Mouse (Mus musculus) heart, embryonic 16.5 days (tissue): Measurements from ENCODE around the gene Avpr1b. TPM values are rescaled to one million over a fixed set of nuclear protein-coding genes. Genes with fewer than 3 reads are reported as not detected.
"Not testable (repeated sequence)": the region's sequence is repeated elsewhere in the genome, so short reads cannot be mapped to it uniquely, and the experiment has no call there.

ENCODE experiments used
- ATAC-seq: fragments of 200-750 bp; cut with Nextera tagmentation; replicated peaks from 2 replicates; pipeline ENCODE4 v1.8.0; 2017; ENCODE audit warnings: moderate number of reproducible peaks; ENCODE audit not compliant: insufficient read depth, low FRiP score; ENCODE audit errors: extremely low read depth
- H3K27ac ChIP-seq: fragments of 300-500 bp; sonication (generic); 2 replicates; pipeline ENCODE4 v1.5.1; 2014; ENCODE audit warnings: mild to moderate bottlenecking, low read length, control low read depth, moderate library complexity
- H3K27me3 ChIP-seq: fragments of 300-500 bp; sonication (generic); 2 replicates; pipeline ENCODE4 v1.6.1; 2014; ENCODE audit warnings: low read length, mixed read lengths; ENCODE audit not compliant: control insufficient read depth, insufficient read depth
- H3K36me3 ChIP-seq: fragments of 300-500 bp; sonication (generic); 2 replicates; pipeline ENCODE4 v1.6.1; 2014; ENCODE audit not compliant: control insufficient read depth, insufficient read depth
- H3K4me1 ChIP-seq: fragments of 300-500 bp; sonication (generic); 2 replicates; pipeline ENCODE4 v1.6.1; 2014; ENCODE audit warnings: low read length, mixed read lengths; ENCODE audit not compliant: control insufficient read depth, insufficient read depth
- H3K4me2 ChIP-seq: fragments of 300-500 bp; sonication (generic); 2 replicates; pipeline ENCODE4 v1.6.1; 2014; ENCODE audit warnings: low read depth, mild to moderate bottlenecking, control low read depth, low read length
- H3K4me3 ChIP-seq: fragments of 300-500 bp; sonication (generic); 2 replicates; pipeline ENCODE4 v1.5.1; 2014; ENCODE audit warnings: mild to moderate bottlenecking, control low read depth, low read length
- H3K9ac ChIP-seq: fragments of 300-500 bp; sonication (generic); 2 replicates; pipeline ENCODE4 v1.6.1; 2014; ENCODE audit warnings: low read length, control low read depth
- H3K9me3 ChIP-seq: fragments of 300-500 bp; sonication (generic); replicated peaks from 2 replicates; pipeline ENCODE4 v1.6.1; 2016; ENCODE audit warnings: low read length; ENCODE audit not compliant: control insufficient read depth
- WGBS: fragments of 180-500 bp; shearing (Covaris S2); extraction: QIAGEN DNeasy Blood & Tissue Kit; methylation state at CpG from one replicate; pipeline ENCODE4 v1.1.7; 2014; 5-methylcytosine and 5-hydroxymethylcytosine counted together
- polyA plus RNA-seq: library from polyadenylated mRNA; unstranded; fragments of >200 nt; fragmentation: Nextera tagmentation; extraction: Ambion mirVana; gene quantifications from 2 replicates; pipeline ENCODE4 v1.2.1, GENCODE M21; 2015

The Avpr1b gene
- polyA plus RNA-seq, 1 experiment from 2014 or later, result not detected

DNA sequence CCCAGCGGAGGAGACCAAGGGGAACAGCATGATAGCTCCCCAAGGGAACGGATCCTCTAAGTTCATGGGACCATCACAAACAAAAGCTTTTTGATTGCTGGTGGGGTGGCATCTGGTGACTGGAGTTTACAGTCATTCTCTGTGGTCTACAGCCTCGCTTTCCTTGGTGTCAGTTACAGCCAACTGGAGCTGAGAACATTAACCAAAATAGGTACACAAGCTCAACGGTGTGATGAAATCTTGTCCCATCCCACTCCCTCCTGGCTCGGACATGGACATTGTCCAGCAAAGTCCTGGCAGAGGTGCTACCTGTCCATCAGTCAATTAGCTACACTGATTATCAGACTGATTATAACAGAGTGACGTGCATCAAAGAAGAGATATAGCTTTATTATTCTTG is 15.6 kb downstream of the Avpr1b start:
- Histone ChIP-seq H3K9me3 (peaks cover 4% of the 10 kb centered on the region; the same call in 1 of the 2 replicates), H3K36me3 (no peaks in the 10 kb centered on the region), H3K4me1 (no peaks in the 10 kb centered on the region; the same call in 1 of the 2 replicates), H3K27me3 (no peaks in the 10 kb centered on the region), H3K4me3 (no peak overlapping the region), H3K27ac (no peak overlapping the region), H3K9ac (no peak overlapping the region), H3K4me2 (no peak overlapping the region)
- ATAC-seq, result no peak
- WGBS, result 57% methylated on average over 6 of the region's 6 CpGs

DNA sequence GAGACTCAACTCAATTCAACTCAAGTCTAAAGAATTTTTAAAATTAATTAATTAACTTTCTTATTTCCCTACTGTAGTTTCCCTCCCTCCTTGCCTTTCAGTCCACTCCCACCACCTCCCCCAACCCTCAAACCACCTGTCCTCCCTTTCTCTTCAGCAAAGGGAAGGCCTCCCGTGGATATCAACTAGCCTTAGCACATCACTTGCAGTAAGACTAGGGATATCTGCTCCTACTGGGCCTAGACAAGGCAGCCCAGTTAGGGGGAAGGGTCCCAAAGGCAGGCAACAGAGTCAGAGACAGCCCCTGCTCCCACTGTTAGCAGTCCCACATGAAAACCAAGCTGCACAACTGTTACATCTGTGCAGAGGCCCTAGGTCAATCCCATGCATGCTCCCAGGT is 17.1 kb downstream of the Avpr1b start:
- Histone ChIP-seq H3K4me2 (no peak overlapping the region), H3K9ac (no peak overlapping the region)

DNA sequence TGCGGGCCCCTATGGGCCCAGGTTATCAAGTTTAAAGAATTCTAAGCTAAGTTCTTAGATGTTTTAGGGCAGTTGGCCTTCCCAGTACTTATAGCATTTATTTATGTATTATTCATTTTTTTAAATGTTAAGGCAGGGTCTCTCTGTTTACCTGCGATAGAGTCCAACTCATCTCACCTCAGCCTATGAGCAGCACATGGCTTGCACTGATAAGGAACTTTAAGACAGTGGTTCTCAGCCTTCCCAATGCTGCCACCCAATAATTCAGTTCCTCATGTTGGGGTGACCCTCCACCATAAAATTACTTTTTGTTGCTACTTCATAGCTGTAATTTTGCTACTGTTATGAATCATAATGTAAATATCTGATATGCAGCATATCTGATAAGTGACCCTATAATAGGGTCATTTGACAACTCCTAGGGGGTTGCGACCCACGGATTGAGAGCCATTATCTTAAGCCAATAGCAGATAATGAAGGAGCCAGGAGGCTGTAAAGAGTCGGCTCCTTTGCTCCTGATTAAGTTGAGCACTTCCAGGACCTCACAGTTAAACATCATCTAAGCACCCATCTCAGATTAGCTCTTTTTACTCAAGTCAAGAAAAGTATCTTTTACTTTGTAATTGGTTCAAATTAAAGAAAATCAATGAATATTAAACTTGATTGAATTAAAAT is 17.6 kb downstream of the Avpr1b start:
- Histone ChIP-seq H3K36me3 (no peaks in the 10 kb centered on the region), H3K4me2 (no peak overlapping the region), H3K4me3 (no peak overlapping the region), H3K9ac (no peak overlapping the region), H3K27me3 (no peaks in the 10 kb centered on the region), H3K27ac (no peak overlapping the region), H3K4me1 (no peaks in the 10 kb centered on the region; the same call in 1 of the 2 replicates), H3K9me3 (peaks cover 6% of the 10 kb centered on the region; the same call in 1 of the 2 replicates)
- ATAC-seq, result no peak
- WGBS, result 52% methylated on average over 5 of the region's 5 CpGs

More for the DNA sequence above, 17.1 kb downstream of the Avpr1b start:
- H3K4me1 ChIP-seq, result no peaks in the 10 kb centered on the region; the same call in 1 of the 2 replicates
- no peaks in the 10 kb centered on the region for H3K36me3 ChIP-seq
- no peaks in the 10 kb centered on the region for H3K27me3 ChIP-seq
- no peak overlapping the region for H3K4me3 ChIP-seq
- WGBS, result 88% methylated on average over 1 of the region's 1 CpGs
- ATAC-seq, result no peak
- no peak overlapping the region for H3K27ac ChIP-seq
- H3K9me3 ChIP-seq, result peaks cover 6% of the 10 kb centered on the region; the same call in 1 of the 2 replicates

DNA sequence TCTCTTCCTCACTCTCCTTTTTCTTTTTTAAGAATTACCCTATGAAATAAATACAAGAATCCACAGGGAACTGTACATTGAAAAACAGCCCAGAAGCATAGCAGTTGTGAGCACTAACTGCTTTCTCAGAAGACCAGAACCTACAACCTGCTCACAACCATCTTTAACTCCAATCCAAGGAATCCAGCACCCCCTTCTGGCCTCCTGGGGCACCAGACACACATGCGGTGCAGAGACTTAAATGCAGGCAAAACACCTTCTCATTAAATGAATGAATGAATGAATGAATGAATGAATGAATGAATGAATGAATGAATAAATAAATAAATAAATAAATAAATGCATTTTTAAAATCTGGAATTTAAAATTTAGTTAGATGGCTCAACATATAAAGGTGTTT is 19.5 kb downstream of the Avpr1b start:
- H3K4me3 ChIP-seq, result no peak overlapping the region
- no peaks in the 10 kb centered on the region for H3K36me3 ChIP-seq
- peaks cover 6% of the 10 kb centered on the region; the same call in 1 of the 2 replicates for H3K9me3 ChIP-seq
- no peak overlapping the region for H3K9ac ChIP-seq
- no peaks in the 10 kb centered on the region; the same call in 1 of the 2 replicates for H3K4me1 ChIP-seq
- no peak overlapping the region for H3K27ac ChIP-seq
- no peak overlapping the region for H3K4me2 ChIP-seq
- WGBS, result 88% methylated on average over 1 of the region's 1 CpGs
- no peaks in the 10 kb centered on the region for H3K27me3 ChIP-seq
- no peak for ATAC-seq

DNA sequence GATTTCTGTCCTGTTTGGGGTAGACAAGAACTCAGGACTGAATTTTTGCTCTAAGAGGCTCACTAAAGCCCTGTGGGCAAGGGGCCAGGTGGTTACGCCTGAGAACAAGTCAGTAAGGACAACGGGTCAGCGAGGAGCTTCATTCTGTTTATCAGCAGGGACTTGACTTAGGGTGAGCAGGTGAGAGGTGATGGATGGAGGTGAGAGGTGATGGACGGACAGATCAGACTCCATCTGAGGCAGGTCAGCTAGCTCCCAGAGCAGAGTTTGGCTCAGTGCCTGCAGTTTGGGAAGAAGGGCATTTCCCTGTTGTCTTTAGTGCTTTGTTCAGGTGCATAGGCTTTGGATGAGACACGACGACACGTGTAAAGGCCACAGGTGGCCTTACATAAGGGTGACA is 20.3 kb downstream of the Avpr1b start:
- ATAC-seq, result no peak
- no peak overlapping the region for H3K27ac ChIP-seq
- no peaks in the 10 kb centered on the region for H3K36me3 ChIP-seq
- no peaks in the 10 kb centered on the region for H3K27me3 ChIP-seq
- H3K9ac ChIP-seq, result no peak overlapping the region
- H3K4me3 ChIP-seq, result no peak overlapping the region
- no peak overlapping the region for H3K4me2 ChIP-seq
- H3K9me3 ChIP-seq, result peaks cover 6% of the 10 kb centered on the region; the same call in 1 of the 2 replicates
- WGBS, result 71% methylated on average over 7 of the region's 7 CpGs
- no peaks in the 10 kb centered on the region; the same call in 1 of the 2 replicates for H3K4me1 ChIP-seq

DNA sequence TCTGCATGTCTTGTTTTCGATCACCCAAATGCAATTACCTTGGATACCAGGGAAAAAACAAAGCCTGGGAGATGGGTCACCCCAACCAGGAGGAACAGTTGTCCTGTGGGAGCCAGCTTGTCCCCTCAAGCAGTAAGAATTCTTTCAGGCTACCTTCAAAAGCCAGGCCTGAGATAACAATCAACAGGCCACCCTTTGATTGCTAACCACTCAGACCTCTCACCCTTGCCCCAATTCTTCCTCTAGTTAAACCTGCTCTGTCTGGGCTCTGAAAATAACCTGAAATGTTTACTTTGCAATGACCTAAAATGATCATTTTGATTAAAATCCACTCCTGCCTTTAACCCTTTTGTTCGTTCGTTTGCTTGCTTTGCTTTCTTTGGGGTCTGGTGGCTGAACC is 24.6 kb downstream of the Avpr1b start:
- Histone ChIP-seq H3K4me2 (no peak overlapping the region), H3K9me3 (peaks cover 6% of the 10 kb centered on the region; the same call in 1 of the 2 replicates), H3K4me3 (no peak overlapping the region), H3K27me3 (no peaks in the 10 kb centered on the region), H3K4me1 (no peaks in the 10 kb centered on the region), H3K27ac (no peak overlapping the region), H3K36me3 (no peaks in the 10 kb centered on the region), H3K9ac (no peak overlapping the region)
- ATAC-seq, result no peak
- 76% methylated on average over 3 of the region's 3 CpGs for WGBS

DNA sequence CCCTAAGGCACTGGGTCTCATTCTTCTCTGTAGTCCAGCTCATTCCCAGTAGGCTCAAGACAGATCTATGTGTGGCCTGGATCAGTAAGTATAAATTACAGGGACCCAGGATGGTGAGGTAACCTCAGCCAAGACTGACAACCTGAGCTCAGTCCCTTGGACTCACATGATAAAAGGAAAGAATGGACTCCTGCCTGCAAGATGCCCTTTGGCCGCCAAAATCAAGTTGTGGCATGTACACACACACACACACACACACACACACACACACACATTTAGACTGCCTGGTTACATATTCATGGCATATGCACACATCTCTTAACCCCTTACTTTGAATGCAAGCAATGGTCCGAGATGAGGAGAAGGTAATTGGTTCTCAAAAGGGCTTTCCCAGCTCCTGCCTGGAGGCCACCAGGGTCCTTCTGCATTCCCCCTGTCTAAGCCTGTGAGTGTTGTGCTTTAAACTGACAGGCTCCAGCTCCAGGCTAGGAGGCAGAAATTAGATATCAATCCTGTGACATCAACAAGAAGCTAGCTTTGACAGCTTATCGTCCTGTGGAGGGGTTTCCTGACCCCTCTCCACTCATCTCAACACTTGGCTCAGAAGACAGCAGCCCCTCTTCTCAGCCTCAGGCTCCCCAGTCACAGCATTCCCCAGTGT is 25.3 kb downstream of the Avpr1b start:
- Histone ChIP-seq H3K4me3 (no peak overlapping the region), H3K4me1 (no peaks in the 10 kb centered on the region), H3K27ac (no peak overlapping the region), H3K4me2 (no peak overlapping the region), H3K27me3 (no peaks in the 10 kb centered on the region), H3K36me3 (no peaks in the 10 kb centered on the region), H3K9ac (no peak overlapping the region), H3K9me3 (peaks cover 6% of the 10 kb centered on the region; the same call in 1 of the 2 replicates)
- no peak for ATAC-seq
- 32% methylated on average over 3 of the region's 3 CpGs for WGBS

DNA sequence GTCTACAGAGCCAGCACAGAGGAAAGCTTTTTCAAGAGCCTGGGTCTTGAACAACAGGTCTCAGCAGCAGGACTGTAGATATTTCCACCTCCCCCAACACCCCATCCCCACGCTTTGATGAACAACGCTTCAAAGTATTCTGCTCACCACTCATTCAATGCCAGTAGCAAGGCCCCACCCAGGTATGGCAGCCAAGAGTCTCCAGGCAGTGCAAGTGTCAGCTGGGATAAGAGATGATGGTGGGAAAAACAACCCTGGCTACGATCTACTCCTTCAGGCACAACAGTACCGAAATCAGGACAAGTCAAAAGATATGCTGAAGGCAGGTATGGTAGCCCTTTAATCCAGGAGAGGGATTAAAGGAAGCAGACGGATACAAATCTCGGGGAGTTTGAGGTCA is 27.2 kb downstream of the Avpr1b start:
- Histone ChIP-seq H3K27me3 (no peaks in the 10 kb centered on the region), H3K27ac (no peak overlapping the region), H3K4me3 (no peak overlapping the region), H3K4me2 (no peak overlapping the region), H3K4me1 (no peaks in the 10 kb centered on the region), H3K36me3 (no peaks in the 10 kb centered on the region), H3K9ac (no peak overlapping the region), H3K9me3 (no peaks in the 10 kb centered on the region)
- ATAC-seq, result no peak
- WGBS, result 87% methylated on average over 6 of the region's 6 CpGs

DNA sequence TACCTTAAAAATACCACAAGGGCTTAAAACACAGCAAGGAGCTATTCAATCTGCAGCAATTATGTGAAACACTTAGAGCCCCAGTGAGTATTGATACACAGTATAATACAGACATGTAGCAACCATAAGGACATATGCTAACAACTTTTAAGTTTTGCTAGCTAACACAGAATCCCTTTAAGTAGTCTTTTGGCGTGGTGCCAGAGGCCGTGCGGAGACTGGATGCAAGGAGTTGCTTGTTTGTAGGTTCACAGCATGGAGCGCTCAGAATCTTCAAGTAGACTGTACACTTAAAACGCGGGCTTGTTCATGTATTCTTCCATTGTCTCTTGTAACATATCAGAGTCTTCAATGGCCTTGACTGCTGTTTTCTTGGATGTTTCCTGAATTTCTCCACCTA is 33.2 kb downstream of the Avpr1b start:
- H3K4me1 ChIP-seq, H3K4me2 ChIP-seq, H3K9me3 ChIP-seq, H3K9ac ChIP-seq, H3K4me3 ChIP-seq, H3K27ac ChIP-seq, H3K36me3 ChIP-seq, ATAC-seq, H3K27me3 ChIP-seq: not testable (repeated sequence)
- WGBS, result 60% methylated on average over 6 of the region's 6 CpGs
